Mouse (Mus musculus) activated CD4-positive, CD25-positive, alpha-beta regulatory T cell, adult 4 months (primary cell): ENCODE measurements around the gene AU040320. TPM values are rescaled to one million over a fixed set of nuclear protein-coding genes. Genes with fewer than 3 reads are reported as not detected.
A peak's percentile ranks its signal among the peaks of the same experiment; 100 is the strongest.

ENCODE experiments used
- ATAC-seq: one replicate; pipeline ENCODE4 v1.8.0; 2017
- polyA plus RNA-seq, 2 experiments: library from polyadenylated mRNA; unstranded; fragments of 100-300 nt; shearing (Covaris generic); gene quantifications; one replicate each; pipeline ENCODE4 v1.2.1; 2017

AU040320 gene
- 10 to 100 TPM; 11.8 to 15.6 TPM for polyA plus RNA-seq

DNA sequence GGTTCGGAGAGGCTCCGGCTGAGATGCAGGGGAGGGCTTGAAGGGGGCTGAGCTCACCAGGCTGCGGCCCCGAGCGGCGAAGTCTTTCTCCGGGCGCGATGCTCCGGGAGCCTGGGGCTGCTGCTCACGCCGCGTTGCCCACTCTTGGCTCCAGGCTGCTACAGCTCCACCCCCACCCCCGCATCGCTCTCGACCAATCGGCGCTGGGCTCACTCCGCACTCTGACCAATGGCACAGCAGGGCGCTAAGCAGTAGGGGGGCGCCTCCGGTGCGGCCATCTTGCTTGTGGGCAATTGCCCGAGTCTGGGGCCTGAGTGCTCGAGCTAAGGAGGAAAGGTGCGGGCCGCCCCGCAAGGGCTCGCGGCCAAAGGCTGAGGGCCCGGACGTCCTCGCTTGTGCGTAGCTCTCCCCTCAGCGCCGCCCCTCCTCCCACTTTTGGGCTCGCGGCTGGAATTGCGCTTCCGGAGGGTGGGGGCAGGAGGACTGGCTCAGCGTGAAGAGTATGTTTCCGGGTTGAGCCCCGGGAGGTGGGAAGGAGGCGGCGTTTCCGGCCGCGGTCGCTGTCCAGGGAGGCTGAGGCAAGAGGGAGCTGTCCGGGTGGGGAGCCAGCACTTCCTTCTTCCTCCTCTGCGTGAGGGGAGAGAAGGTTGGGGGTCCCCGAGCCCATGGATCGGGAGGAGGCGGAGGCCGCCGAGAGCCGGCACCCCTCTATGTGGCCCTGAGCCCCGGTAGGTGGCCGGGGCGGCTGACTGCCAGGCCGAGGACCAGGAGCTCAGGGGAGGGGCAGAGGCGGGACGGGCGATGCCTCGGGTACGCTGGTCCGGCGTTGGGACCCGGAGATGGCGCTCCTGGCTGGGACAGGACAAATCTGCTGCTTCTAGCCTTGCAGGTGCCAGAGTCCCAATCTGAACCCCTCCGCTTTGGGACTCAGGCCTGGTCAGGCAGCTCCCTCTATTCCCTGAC lies at the start of gene AU040320, which contains the start of gene Ncdn:
Gene AU040320 (plus strand): TSS at position 277 of the 963 bp plus-strand sequence.
Gene Ncdn (minus strand): TSS at position 171 of the 963 bp plus-strand sequence.
- peak; percentile 96 for ATAC-seq

GRCm38 (mm10) chr4:126706630-126707438 lies 46.5 kb upstream of the AU040320 start:
- no peak for ATAC-seq

DNA sequence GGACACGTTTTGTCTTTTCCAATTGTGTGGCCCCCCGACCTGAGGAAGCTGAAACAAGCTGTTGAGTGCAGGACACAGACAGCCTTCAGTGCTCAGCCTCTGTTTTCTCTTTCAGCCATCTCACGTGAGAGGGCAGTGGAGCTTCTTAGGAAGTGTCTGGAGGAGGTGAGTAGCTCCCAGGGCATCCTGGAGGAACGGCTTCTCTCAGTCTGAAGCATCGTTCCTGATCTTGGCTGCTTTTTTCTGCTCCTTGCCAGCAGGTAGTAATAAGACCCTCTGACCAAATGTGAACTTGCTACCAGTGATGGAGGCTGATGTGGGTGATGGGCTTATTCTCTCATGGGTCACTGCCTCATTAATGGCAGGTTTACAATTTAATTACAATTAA lies 45.9 kb upstream of the AU040320 start:
- ATAC-seq, result no peak

DNA sequence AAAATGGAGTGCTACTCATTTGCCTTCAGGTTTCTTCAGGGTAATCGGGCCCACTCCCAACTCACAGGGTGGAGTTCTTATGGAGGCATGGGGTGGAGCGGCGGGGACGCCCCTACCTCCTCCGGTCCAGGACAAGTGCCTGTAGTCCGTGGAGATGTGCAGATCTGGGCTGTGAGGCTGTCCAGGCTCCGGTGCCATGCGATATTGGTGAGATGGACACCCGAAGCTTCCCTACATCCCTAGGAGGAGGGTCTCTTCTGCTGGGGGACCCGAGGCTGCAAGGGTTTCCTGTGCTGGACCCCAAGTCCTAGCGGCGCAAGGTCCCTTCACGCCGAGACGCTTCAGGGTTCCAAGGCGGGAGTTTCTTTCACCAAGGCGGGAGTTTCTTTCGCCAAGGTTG lies 21.2 kb upstream of the AU040320 start:
- ATAC-seq, result no peak

DNA sequence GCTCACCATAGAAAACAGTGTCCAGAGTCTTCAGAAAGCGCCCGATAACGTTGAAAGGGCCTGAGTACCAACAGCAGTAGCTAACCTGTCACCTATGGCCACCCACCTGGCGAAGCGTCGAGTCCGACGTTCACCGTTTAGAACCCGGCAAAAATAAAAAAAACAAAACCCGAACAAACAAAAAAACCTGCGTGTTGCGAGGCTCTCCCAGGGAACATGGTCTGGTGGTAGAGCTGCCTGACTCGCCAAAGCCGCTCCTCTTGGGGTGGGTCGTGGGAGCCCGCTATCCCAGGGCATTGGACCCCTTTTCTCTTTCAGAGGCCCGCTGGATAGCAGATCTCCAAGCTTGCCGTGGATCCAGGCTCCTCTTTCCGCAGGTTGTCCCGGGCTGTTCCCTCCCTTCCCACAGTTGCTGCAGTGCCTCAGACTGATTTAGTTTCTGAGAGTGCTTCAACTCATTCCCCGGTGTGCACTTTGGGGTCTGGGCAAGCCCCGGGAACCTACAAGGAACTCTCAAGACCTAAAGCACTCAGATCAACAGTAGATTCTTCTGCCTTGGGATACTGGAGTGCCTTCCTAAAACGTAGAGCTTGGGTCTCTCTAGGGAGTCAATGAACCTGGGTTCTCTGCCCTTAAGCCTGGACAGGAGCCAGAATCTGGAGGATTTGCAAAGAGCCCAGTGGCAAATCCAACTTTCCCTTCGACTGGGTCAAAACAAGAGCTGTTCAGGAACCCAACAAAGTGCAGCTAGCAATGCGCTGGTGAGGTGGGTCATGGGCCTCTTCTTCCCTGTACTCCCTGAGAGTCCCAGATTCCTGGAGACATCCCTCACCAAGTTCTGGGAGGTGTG lies 20.6 kb upstream of the AU040320 start:
- no peak for ATAC-seq

- ATAC-seq, result no peak
Observed at GRCm38 (mm10) chr4:126734001-126734603, 19.2 kb upstream of the AU040320 start.

- no peak for ATAC-seq
Observed at GRCm38 (mm10) chr4:126734700-126735381, 18.5 kb upstream of the AU040320 start.

DNA sequence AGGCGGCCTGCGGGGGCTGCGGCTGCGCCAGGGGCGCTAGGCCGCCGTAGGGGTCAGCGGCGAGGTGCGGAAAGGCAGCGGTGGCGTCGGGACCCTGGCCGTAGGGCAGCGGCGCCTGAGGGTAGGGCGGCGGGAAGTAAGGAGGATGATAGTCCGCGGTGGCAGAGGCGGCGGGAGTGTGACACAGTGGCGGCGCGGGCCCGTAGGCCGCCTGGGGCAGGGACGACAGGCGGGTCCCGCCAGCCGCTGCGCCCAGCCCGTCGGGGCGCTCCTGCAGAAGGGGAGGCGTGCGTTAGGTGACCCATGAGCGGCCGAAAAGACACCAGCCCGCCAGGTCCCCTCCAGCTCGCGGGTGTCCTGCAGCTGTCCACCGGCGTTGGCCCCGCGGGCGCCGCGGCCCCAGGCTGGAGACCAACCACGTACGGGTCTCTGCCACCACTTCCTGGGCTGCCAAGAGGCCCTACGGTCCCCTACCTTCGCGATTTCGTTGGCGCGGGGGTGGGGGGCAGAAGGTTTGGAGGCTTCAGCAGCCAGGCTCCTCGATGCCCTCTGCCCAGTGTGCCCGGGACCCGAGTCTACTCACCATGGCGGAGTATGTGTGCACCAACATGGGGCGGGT lies 17.9 kb upstream of the AU040320 start:
- peak; percentile 10 for ATAC-seq

GRCm38 (mm10) chr4:126736001-126736414 lies 17.3 kb upstream of the AU040320 start, which contains the start of gene Tfap2e:
Gene Tfap2e, minus strand, starts transcription at chr4:126736240.
- ATAC-seq, result no peak

GRCm38 (mm10) chr4:126739966-126740676 lies 13.2 kb upstream of the AU040320 start:
- no peak for ATAC-seq

DNA sequence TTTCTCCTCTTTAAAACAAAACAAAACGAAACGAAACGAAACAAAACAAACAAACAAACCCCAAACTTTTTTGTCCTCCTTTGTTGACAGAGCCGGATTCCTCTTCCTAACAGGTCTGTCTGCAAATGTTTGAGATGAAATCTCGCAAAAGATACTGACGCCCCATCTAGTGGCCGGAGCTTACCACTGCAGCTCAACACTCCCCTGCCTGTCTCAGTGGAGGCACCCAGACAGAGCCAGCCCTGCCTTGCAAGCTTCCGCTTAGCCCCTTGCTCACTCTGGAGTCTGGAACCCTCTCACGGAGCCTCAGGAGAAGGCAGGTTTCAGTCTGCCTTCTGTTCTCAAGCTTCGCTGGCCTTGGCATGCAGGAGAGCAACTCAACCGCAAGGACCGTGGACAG lies 11.9 kb upstream of the AU040320 start:
- ATAC-seq, result peak; percentile 83

DNA sequence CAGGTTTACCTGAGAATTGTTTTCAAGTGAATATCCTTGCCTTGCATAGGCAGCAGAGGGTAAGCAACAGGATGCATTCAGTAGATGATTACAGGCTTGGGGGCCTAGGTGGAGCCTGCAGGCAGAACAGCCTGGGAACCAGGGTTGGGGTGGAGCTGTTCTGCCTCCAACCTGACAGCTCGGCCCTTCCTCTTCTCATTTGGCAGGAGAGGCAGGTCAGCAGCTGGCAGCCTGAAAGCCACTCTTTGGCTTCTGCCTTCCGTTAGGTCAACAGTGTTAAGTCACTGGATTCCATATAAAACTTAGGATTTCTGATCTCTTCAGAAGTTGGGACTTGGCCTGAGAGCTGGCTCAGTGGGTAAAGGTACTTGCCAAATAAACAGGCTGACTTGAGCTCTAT lies 10.4 kb upstream of the AU040320 start:
- no peak for ATAC-seq

GRCm38 (mm10) chr4:126743713-126744112 lies 9.6 kb upstream of the AU040320 start:
- ATAC-seq, result no peak

- no peak for ATAC-seq
Observed at GRCm38 (mm10) chr4:126744831-126745230, 8.5 kb upstream of the AU040320 start.

DNA sequence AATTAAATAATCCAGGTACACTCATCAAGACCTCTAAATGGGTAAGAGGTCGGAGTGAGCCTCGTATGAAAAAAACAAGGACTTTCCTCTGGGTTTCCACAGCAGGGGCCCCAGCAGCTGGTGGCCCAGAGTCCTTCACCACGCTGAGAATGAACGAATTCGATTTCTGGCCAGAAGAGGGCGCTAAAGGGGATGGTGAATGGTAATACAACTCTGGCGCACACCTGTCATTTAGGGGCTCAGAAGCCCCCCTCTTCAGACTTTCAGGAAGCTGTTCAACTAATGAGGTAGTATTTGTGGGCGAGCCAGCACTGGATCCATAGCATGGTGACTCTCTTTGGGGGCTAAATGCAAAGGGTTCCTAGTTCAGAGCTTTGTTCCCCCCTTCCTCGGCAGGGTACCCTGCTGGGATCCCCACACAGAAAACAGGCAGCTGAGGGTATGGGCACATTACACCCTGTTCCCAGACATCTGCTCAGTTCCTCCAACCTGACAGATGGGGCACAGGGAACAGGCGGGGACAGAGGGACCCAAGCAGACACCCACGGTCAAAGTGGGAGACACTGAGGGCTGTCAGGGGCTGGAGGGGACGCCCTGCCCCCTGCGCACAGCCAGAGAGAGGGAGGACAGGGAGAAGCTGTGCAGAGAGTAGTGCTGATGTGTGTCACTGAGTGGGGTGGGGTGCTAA lies 7.7 kb upstream of the AU040320 start:
- ATAC-seq, result peak; percentile 49

GRCm38 (mm10) chr4:126746194-126746840 lies 7.0 kb upstream of the AU040320 start:
- ATAC-seq, result no peak

DNA sequence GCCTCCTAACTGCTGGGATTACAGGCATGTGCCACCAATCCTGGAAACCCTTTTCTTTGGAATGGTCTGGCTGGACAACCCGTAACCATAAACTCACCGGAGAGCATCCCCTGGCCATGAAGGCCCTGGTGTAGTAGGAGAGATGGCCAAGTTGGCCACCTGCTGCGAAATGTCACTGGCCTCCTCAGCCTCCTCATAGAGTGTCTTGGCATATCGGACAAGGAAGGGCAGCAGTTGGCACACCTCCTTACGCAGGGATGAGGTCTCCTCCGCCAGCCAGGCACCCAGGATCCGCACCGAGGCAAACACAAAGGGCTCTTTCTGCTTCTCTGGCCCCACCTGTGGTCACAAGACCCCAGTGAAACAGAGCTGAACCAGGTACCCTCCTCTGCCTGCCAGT lies 5.0 kb upstream of the AU040320 start:
- no peak for ATAC-seq

- no peak for ATAC-seq
Observed at GRCm38 (mm10) chr4:126749553-126749952, 3.8 kb upstream of the AU040320 start.
